In genomic region chr17:4726331-4726741, GRCm38 (mm10) we compare ENCODE assay signal across 9 mouse cellular contexts.
DNase-seq lines count a peak whose midpoint lies in the region; ATAC-seq and TF ChIP-seq lines count a peak whose summit lies in the region.
"Had no signal": no experiment of that assay in that cellular context is flagged by ENCODE, and none has a peak within 500 bp of the region (broad histone marks: within the 10 kb centered on the region; RNA-seq: fewer than 3 reads in every experiment).

No protein-coding gene starts in this region.

- H3K4me3 ChIP-seq in lung, postnatal 0 days (ENCODE audit: low read depth, low read length), result no peak overlapping the region
- no peak overlapping the region for H3K4me3 ChIP-seq in stomach, embryonic 15.5 days (replicated peaks)

- no peak overlapping the region for H3K27ac ChIP-seq in lung, postnatal 0 days (ENCODE audit: low read length)
- no peak overlapping the region; the same call in 1 of the 2 replicates for H3K27ac ChIP-seq in stomach, embryonic 15.5 days
- H3K27ac ChIP-seq: macrophage had no signal

- H3K36me3 ChIP-seq in lung, postnatal 0 days (ENCODE audit: insufficient read depth, low read length), result no peaks in the 10 kb centered on the region
- no peaks in the 10 kb centered on the region for H3K36me3 ChIP-seq in stomach, embryonic 15.5 days

- no peak overlapping the region for H3K4me2 ChIP-seq in lung, postnatal 0 days (replicated peaks; ENCODE audit: low read depth, low read length)
- H3K4me2 ChIP-seq in stomach, embryonic 15.5 days, result peak overlapping the region; percentile 39

- no peaks in the 10 kb centered on the region for H3K27me3 ChIP-seq in lung, postnatal 0 days (replicated peaks; ENCODE audit: insufficient read depth, low read length)
- no peaks in the 10 kb centered on the region for H3K27me3 ChIP-seq in stomach, embryonic 15.5 days (replicated peaks)

- 37% methylated on average over 12 of the region's 12 CpGs for WGBS in lung, postnatal 0 days
- 31% methylated on average over 12 of the region's 12 CpGs for WGBS in stomach, embryonic 15.5 days

- TF ChIP-seq EP300 in lung, postnatal 0 days (IDR thresholded peaks at IDR 0.05), result peak; percentile 38; the same call in 1 of the 2 replicates

- H3K9me3 ChIP-seq in lung, postnatal 0 days (ENCODE audit: low read length), result no peaks in the 10 kb centered on the region
- H3K9me3 ChIP-seq in stomach, embryonic 15.5 days, result no peaks in the 10 kb centered on the region

- TF ChIP-seq CTCF in lung, postnatal 0 days (IDR thresholded peaks at IDR 0.05), result no peak

- DNase-seq in adrenal gland, adult 2 months, result peak; percentile 33
- no peak for DNase-seq in adrenal gland, postnatal 25 days
- DNase-seq in lung, postnatal 0 days (ENCODE audit: low spot score), result peak; percentile 70
- DNase-seq in lung, adult 18-20 months, result no peak
- DNase-seq in left cerebral cortex, adult 8-10 months (ENCODE audit: low spot score in 2 of 2), result peak; percentile 25 to 88
- DNase-seq in gastrocnemius, adult 8-10 months (ENCODE audit: low spot score in 2 of 2), result no peak
- DNase-seq in urinary bladder, postnatal 36 days (ENCODE audit: low spot score in 2 of 2), result no peak

- no peaks in the 10 kb centered on the region for H3K4me1 ChIP-seq in lung, postnatal 0 days (ENCODE audit: insufficient read depth, low read depth, low read length)
- no peaks in the 10 kb centered on the region for H3K4me1 ChIP-seq in stomach, embryonic 15.5 days

- ATAC-seq in lung, postnatal 0 days, result peak; percentile 90
- no peak for ATAC-seq in stomach, embryonic 15.5 days (ENCODE audit: insufficient read depth, low FRiP score, low read depth)

- no peak overlapping the region for H3K9ac ChIP-seq in lung, postnatal 0 days (replicated peaks; ENCODE audit: low read depth)
- H3K9ac ChIP-seq in stomach, embryonic 15.5 days, result no peak overlapping the region

Comparison
In these comparisons a context has a peak if more than half of its experiments do, and no peak if none do; other contexts are left out.
1. DNase-seq: peak in adrenal gland, adult 2 months (single experiment), lung, postnatal 0 days (single experiment) and left cerebral cortex, adult 8-10 months (2 of 2); none in adrenal gland, postnatal 25 days (single experiment), lung, adult 18-20 months (0 of 2), gastrocnemius, adult 8-10 months (0 of 2) and urinary bladder, postnatal 36 days (0 of 2).